Mouse (Mus musculus) heart, postnatal 25 days (tissue): ENCODE measurements at regions not wholly inside any gene's neighbourhood (a gene's known extent, or its start where the extent isn't known, plus 50 kb on each side); places are given as distances from the start of the nearest gene placed in this dataset.

ENCODE experiments used
- DNase-seq: peaks from one replicate; pipeline ENCODE4 v3.0.0; 2022; ENCODE audit warnings: low spot score
- intact Hi-C: fragments of 180-260 bp; cut with DNase I; formaldehyde crosslinking; loops from one replicate; pipeline ENCODE4 v1.15.1; 2025

GRCm38 (mm10) chr2:19148812-19149211 is 50.3 kb upstream of the Armc3 start:
- intact Hi-C loops = no loop called here
- no peak for DNase-seq
